ENCODE assay signal across 14 mouse cellular contexts in the genomic region with DNA sequence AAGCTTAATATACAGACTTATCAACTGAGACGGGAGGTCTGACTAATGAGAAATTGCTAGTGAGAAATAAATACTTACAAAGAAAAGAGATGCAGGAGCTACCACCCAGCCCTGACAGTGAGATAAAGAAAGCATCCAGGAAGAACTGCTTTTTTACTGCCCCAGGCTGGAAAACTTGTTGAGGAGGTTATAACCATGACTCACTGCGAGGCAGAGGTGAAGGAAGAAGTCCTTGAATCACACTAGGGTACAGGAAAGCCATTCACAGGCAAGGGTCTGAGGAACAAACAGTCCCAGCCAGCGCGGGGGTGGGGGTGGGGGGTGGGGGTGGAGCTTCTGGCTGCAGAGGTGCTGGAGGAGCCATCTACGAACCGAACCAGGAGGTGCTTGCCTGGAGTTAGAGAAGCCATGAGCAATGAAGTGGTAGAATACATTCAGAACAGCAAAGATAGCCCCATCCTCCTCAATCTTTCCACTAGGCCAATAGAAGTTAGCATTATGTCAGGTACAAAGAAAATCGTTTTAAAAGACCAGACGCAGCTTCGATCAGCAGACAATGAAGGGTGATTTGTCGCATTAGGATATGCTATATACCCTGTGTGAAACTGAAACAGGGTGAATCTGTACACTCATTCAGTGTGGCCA. TPM values are rescaled to one million over a fixed set of nuclear protein-coding genes. Genes with fewer than 3 reads are reported as not detected.
DNase-seq lines count a peak whose midpoint lies in the region; ATAC-seq and TF ChIP-seq lines count a peak whose summit lies in the region.
"Had no signal": no experiment of that assay in that cellular context is flagged by ENCODE, and none has a peak within 500 bp of the region (broad histone marks: within the 10 kb centered on the region; RNA-seq: fewer than 3 reads in every experiment).

No protein-coding gene starts in this region.

- DNase-seq in heart, embryonic 10.5 days (ENCODE audit: low spot score): no peak
- DNase-seq in heart, postnatal 4 days: no peak
- DNase-seq in liver: no peak
- DNase-seq in R1 (ENCODE audit: low read depth, low spot score): peak; percentile 91
- DNase-seq in cerebellum, adult 2 months: no peak
- DNase-seq: cerebellum, postnatal 14 days; heart, postnatal 36 days; thymus, adult 2 months had no signal

- H3K9ac ChIP-seq in liver, embryonic 12.5 days: no peak overlapping the region
- H3K9ac ChIP-seq: forebrain, embryonic 15.5 days; liver, embryonic 15.5 days had no signal

- peaks cover 11% of the 10 kb centered on the region for H3K4me1 ChIP-seq in heart, embryonic 10.5 days
- H3K4me1 ChIP-seq in liver, embryonic 12.5 days: no peaks in the 10 kb centered on the region
- no peaks in the 10 kb centered on the region for H3K4me1 ChIP-seq in cerebellum, adult 2 months (ENCODE audit: control insufficient read depth, insufficient read depth, low read length)
- H3K4me1 ChIP-seq: forebrain, embryonic 15.5 days; liver, embryonic 15.5 days had no signal

- TF ChIP-seq CTCF in cerebellum, adult 2 months (IDR thresholded peaks at IDR 0.05; ENCODE audit: borderline replicate concordance, insufficient read depth, low read depth, low read length): no peak

- H3K27ac ChIP-seq in heart, embryonic 10.5 days: no peak overlapping the region; the same call in 1 of the 2 replicates
- H3K27ac ChIP-seq in liver, embryonic 12.5 days: no peak overlapping the region
- H3K27ac ChIP-seq in cerebellum, adult 2 months (ENCODE audit: insufficient read depth, low read length): no peak overlapping the region
- H3K27ac ChIP-seq: forebrain, embryonic 15.5 days; liver, embryonic 15.5 days had no signal

- no peak for TF ChIP-seq POLR2A in cerebellum, adult 2 months (IDR thresholded peaks at IDR 0.05; ENCODE audit: borderline replicate concordance, insufficient read depth, low read length)

- no peaks in the 10 kb centered on the region for H3K9me3 ChIP-seq in heart, embryonic 10.5 days
- H3K9me3 ChIP-seq in liver, embryonic 12.5 days (replicated peaks): no peaks in the 10 kb centered on the region
- H3K9me3 ChIP-seq: forebrain, embryonic 15.5 days; liver, embryonic 15.5 days had no signal

- H3K36me3 ChIP-seq in heart, embryonic 10.5 days: no peaks in the 10 kb centered on the region
- no peaks in the 10 kb centered on the region for H3K36me3 ChIP-seq in liver, embryonic 12.5 days
- H3K36me3 ChIP-seq: forebrain, embryonic 15.5 days; liver, embryonic 15.5 days had no signal

- H3K4me3 ChIP-seq in heart, embryonic 10.5 days: peak overlapping the region; percentile 16; the same call in 1 of the 2 replicates
- no peak overlapping the region for H3K4me3 ChIP-seq in liver, embryonic 12.5 days
- no peak overlapping the region for H3K4me3 ChIP-seq in cerebellum, adult 2 months (replicated peaks; ENCODE audit: insufficient read depth, low read depth, low read length)
- H3K4me3 ChIP-seq: forebrain, embryonic 15.5 days; liver, embryonic 15.5 days had no signal

- H3K27me3 ChIP-seq in heart, embryonic 10.5 days (ENCODE audit: insufficient read depth, poor library complexity, severe bottlenecking): no peaks in the 10 kb centered on the region
- H3K27me3 ChIP-seq in liver, embryonic 12.5 days (replicated peaks): no peaks in the 10 kb centered on the region
- no peaks in the 10 kb centered on the region for H3K27me3 ChIP-seq in cerebellum, adult 2 months (ENCODE audit: control insufficient read depth, insufficient read depth, low read length)
- H3K27me3 ChIP-seq: forebrain, embryonic 15.5 days; liver, embryonic 15.5 days had no signal

- peak overlapping the region; percentile 22; the same call in 1 of the 2 replicates for H3K4me2 ChIP-seq in liver, embryonic 12.5 days
- H3K4me2 ChIP-seq: forebrain, embryonic 15.5 days; liver, embryonic 15.5 days had no signal

- WGBS in heart, embryonic 10.5 days: 34% methylated on average over 10 of the region's 10 CpGs
- WGBS in liver, embryonic 12.5 days (ENCODE audit: insufficient replicate concordance): 31% methylated on average over 10 of the region's 10 CpGs
- WGBS in cerebellum, adult 2 months: 43% methylated on average over 10 of the region's 10 CpGs

- ATAC-seq in liver, embryonic 12.5 days: no peak
- 0 out of 2 replicates have a peak, but pooled peaks have one; percentile 23 for ATAC-seq in megakaryocyte progenitor cell, adult 5-6 weeks (replicated peaks; ENCODE audit: poor library complexity)
- no peak for ATAC-seq in erythroid progenitor cell, adult 5-6 weeks (replicated peaks; ENCODE audit: low FRiP score, poor library complexity, severe bottlenecking)
- ATAC-seq: CD4-positive, CD25-positive, alpha-beta regulatory T cell, adult 4 months; forebrain, embryonic 15.5 days had no signal

RNA-seq across cellular contexts. Expression of gene Bbx, which starts 30.2 kb away (rescaled TPM):
- 41.6 and 50.2 TPM in 2 replicates for polyA plus RNA-seq in heart, embryonic 10.5 days (2016; fragmentation: Nextera tagmentation; extraction: Ambion mirVana)
- total RNA-seq in heart, postnatal 4 days (2021): 10 to 100 TPM; 20.0 to 20.6 TPM
- polyA plus RNA-seq in liver, embryonic 12.5 days (2016; fragmentation: Nextera tagmentation; extraction: Ambion mirVana): 11.7 and 12.1 TPM in 2 replicates
- 22.9 and 27.6 TPM in 2 replicates for total RNA-seq in megakaryocyte progenitor cell, adult 5-6 weeks (2015)
- total RNA-seq in megakaryocyte progenitor cell, adult 5-6 weeks (2017): 20.9 and 33.1 TPM in 2 replicates
- total RNA-seq in erythroid progenitor cell, adult 5-6 weeks (2015; ENCODE audit: low replicate concordance): 7.2 and 13.0 TPM in 2 replicates
- total RNA-seq in erythroid progenitor cell, adult 5-6 weeks (2017; ENCODE audit: low replicate concordance): 2.8 and 5.9 TPM in 2 replicates
- 11.8 and 12.0 TPM in 2 replicates for polyA plus RNA-seq in cerebellum, adult 2 months (2012; rRNA removed)
